33 mouse cellular contexts compared by ENCODE assay signal in genomic region chr7:57787520-57787919, GRCm38 (mm10).
"Had no signal": no experiment of that assay in that cellular context is flagged by ENCODE, and none has a peak within 500 bp of the region (broad histone marks: within the 10 kb centered on the region; RNA-seq: fewer than 3 reads in every experiment).

No protein-coding gene starts in this region.

- H3K4me3 ChIP-seq: heart, embryonic 10.5 days; heart, embryonic 12.5 days; heart, embryonic 13.5 days; heart, embryonic 15.5 days; hindbrain, embryonic 10.5 days; hindbrain, embryonic 12.5 days; hindbrain, embryonic 13.5 days; hindbrain, embryonic 15.5 days; kidney, embryonic 15.5 days; layer of hippocampus, adult 2 months; left cerebral cortex, adult 2 months had no signal

- H3K9me3 ChIP-seq: heart, embryonic 10.5 days; heart, embryonic 12.5 days; heart, embryonic 13.5 days; heart, embryonic 15.5 days; hindbrain, embryonic 10.5 days; hindbrain, embryonic 12.5 days; hindbrain, embryonic 13.5 days; hindbrain, embryonic 15.5 days; kidney, embryonic 15.5 days had no signal

- H3K27ac ChIP-seq: heart, embryonic 10.5 days; heart, embryonic 13.5 days; heart, embryonic 15.5 days; hindbrain, embryonic 10.5 days; hindbrain, embryonic 12.5 days; hindbrain, embryonic 13.5 days; hindbrain, embryonic 14.5 days; hindbrain, embryonic 15.5 days; hindbrain, postnatal 0 days; kidney, embryonic 15.5 days; kidney, postnatal 0 days; layer of hippocampus, adult 2 months; left cerebral cortex, adult 2 months had no signal

- ATAC-seq: hindbrain, embryonic 16.5 days; hindbrain, postnatal 0 days; inflammation-experienced regulatory T-cells, adult 6 months had no signal

- DNase-seq: heart, postnatal 10 days; heart, postnatal 14 days; heart, postnatal 36 days; heart, postnatal 4 days; kidney, adult 11 months; kidney, adult 18-20 months; kidney, adult 2 months; kidney, adult 8-10 months; kidney, adult 9 months; kidney, postnatal 10 days; kidney, postnatal 14 days; kidney, postnatal 25 days; kidney, postnatal 36 days; kidney, postnatal 4 days; layer of hippocampus, adult 9-11 months; layer of hippocampus, postnatal 36 days had no signal

- H3K27me3 ChIP-seq: heart, embryonic 12.5 days; heart, embryonic 13.5 days; heart, embryonic 15.5 days; hindbrain, embryonic 12.5 days; hindbrain, embryonic 13.5 days; hindbrain, embryonic 15.5 days; kidney, embryonic 15.5 days had no signal

- H3K4me2 ChIP-seq: heart, embryonic 11.5 days; heart, embryonic 12.5 days; heart, embryonic 13.5 days; heart, embryonic 15.5 days; hindbrain, embryonic 12.5 days; hindbrain, embryonic 13.5 days; hindbrain, embryonic 14.5 days; hindbrain, embryonic 15.5 days; kidney, embryonic 15.5 days had no signal

- H3K9ac ChIP-seq: heart, embryonic 12.5 days; heart, embryonic 13.5 days; heart, embryonic 15.5 days; hindbrain, embryonic 12.5 days; hindbrain, embryonic 13.5 days; hindbrain, embryonic 14.5 days; hindbrain, embryonic 15.5 days; kidney, embryonic 15.5 days had no signal

- H3K36me3 ChIP-seq: heart, embryonic 10.5 days; heart, embryonic 12.5 days; heart, embryonic 13.5 days; heart, embryonic 15.5 days; hindbrain, embryonic 10.5 days; hindbrain, embryonic 12.5 days; kidney, embryonic 15.5 days had no signal

- H3K4me1 ChIP-seq: heart, embryonic 10.5 days; heart, embryonic 12.5 days; heart, embryonic 13.5 days; heart, embryonic 15.5 days; hindbrain, embryonic 10.5 days; hindbrain, embryonic 12.5 days; hindbrain, embryonic 13.5 days; hindbrain, embryonic 15.5 days; kidney, embryonic 15.5 days had no signal
